Mouse (Mus musculus): Measurements from ENCODE around the gene Aip. TPM values are rescaled to one million over a fixed set of nuclear protein-coding genes. Genes with fewer than 3 reads are reported as not detected.

Gene Aip
- 76.9 and 77.9 TPM in 2 replicates for polyA plus RNA-seq (2015; fragmentation: Nextera tagmentation; extraction: Ambion mirVana)

DNA sequence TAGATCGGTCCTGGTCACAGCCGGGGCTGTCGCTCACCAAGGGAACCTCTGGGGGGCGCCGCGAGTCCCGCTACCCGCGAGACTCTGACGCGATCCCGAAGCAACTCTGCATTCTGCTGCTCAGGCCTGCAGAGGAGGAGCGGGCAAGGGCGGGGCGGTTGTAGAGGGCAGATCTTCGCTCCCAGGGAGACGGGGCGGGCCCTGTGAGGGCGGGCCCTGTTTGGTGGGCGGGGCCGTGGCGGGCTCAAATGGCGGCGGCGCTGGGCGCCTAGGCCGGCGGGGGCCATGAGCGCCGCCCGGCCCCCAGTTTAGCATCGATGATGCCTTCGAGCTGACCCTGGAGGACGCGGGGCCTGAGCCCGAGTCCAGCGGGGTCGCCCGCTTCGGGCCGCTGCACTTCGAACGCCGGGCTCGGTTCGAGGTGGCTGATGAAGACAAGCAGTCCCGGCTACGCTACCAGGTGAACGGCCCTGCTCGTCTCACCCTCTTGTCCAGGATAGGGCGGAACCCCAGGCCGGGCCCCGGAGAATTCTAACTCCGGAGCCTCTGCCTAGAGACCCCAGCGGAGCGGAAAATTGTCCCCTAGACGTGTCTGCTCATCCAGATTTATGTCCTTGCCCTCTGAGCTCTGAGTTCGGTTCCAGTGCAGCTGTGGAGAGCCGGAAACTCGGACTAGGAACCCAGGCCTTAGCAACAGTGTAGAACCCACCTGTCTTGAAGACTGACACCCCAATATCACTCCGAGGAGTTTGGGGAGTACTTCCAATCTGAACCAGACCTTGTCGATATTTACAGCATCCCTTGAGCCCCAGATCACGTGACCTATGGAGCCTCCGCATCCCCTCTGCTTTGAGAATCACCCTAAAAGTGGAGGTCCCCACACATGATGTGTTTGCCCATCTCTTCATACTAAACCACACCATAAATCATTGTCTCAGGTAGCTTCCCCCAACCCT, at the start of gene Aip:
TSS of gene Aip (minus strand) at position 118 of the 956 bp plus-strand sequence.

DNA sequence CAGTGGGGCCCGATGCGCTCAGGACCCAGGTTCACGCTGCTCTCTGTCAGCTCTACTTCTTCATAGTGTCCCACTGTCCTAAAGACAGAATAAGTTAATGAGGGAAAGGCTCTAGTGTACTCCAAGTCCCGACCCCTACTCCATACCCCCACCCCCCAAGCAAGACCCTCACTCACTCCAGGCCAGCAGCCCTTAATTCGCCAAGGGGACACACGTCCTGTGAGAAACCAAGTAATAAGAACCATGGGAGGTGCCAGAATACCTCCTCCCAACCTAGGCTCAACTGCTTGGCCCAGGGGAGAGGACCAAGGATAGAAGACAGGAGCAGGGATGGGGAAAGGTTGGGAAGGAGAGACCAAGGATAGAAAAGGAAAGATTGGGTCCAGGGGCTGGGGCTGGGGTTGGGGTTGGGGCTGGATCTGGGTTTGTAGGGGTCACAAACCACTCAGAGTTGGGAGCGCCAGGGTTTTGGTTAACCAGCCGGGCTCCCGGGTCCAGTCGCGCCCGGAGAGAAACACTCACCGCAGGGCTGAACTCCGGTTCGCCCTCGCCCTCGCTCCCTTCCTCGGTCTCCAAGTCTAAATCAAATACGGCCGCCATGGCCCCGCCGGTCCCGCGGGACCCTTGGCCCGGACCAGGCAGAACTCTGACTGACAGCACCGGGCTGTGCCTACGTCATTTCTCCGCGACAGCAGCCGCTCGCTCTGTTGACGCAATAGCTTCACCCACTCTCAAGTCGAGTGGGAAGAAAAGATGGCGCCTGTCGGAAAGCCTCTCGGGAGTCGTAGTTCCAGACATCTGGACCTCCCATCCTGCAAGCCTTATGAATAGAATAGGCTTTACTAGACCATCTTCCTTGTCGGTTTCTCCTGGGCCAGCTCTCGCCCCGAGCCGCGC, 37.2 kb upstream of the Aip start, which contains the start of gene Rps6kb2:
TSS of gene Rps6kb2 (minus strand) at position 709 of the 897 bp plus-strand sequence.

DNA sequence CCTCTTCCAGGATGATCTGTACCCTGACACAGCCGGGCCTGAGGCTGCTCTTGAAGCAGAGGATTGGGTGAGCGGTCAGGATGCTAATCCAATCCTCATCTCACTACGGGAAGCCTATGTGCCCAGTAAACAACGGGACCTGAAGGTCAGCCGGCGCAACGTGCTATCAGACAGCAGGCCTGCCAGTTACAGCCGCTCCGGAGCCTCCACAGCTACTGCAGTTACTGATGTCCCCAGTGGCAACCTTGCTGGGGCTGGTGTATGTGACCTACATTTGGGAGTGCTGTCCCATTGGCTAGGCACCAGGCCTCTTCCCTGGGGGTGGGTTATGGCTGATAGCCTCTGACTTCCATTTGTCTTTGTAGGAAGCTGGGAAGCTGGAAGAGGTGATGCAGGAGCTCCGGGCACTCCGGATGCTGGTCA, 27.6 kb upstream of the Aip start, which contains the start of gene Ptprcap:
TSS of gene Ptprcap (plus strand) at position 373 of the 423 bp plus-strand sequence.

DNA sequence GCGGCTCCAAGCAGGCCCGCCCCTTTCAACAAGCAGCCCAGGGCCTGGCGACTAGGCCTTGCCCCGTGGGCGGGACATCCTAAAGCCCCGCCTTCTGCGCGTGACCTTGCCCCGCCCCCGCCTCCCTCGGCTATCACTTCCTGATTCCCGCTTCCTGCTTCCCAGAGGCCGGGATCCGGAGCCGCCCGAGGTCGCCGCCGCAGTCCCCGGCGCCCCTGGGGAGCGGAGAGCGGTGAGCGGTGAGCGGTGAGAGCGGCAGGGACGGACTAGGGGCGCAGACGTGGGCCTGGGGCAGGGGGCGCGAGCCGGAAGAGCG, 22.8 kb upstream of the Aip start, which contains the start of gene Coro1b:
TSS of gene Coro1b (plus strand) at position 129 of the 316 bp plus-strand sequence.

GRCm38 (mm10) chr19:4143759-4144268, 18.2 kb upstream of the Aip start, which contains the start of gene Cabp4:
Gene Cabp4 (minus strand): TSS chr19:4144033.

GRCm38 (mm10) chr19:4139446-4139845, 13.8 kb upstream of the Aip start, which contains the start of gene Gpr152:
Gene Gpr152 (plus strand): TSS chr19:4139787.

DNA sequence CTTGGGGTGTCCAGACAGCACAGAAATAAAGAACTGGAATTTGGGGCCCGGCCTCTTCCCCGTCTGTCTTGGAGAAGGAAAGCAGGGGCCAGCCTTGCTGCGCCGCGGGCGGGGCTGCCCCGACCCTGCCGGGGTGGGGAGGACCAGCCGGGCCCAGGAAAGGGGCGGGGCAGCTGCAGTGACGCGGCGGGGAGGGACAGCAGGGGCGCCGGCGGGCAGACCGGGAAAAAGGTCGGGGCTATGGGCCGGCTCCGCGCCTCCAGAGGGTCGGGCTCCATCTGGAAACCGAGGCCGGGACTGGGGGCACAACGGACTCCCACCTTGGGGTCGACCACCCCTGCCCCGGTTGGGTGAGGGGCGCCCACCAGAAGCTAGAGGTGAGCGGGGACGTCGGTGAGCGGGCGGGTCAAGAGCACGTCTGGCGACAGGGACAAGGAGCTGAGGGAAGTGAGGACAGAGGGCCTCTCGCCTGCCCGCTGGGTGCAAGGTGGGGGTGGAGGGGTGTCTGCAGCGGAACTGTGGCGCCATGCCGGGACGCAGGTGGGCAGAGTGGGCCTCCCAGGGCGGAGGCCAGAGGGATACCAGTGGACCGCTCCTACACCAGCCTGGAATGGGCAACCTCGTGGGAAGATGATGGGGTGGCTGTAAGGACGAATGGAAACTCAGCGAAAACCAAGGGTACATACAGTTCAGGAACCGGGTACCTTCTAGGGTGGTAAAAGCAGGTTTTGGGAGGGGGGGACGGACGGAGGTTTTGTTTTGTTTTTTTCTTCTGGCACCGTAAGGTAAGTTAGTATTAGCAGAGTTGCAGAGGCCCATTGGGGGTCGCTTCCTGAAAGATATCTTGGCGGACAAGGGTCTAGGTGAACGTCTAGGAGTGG, 25.6 kb downstream of the Aip start, which contains the start of gene Pitpnm1:
TSS of gene Pitpnm1 (plus strand) at position 162 of the 881 bp plus-strand sequence.

DNA sequence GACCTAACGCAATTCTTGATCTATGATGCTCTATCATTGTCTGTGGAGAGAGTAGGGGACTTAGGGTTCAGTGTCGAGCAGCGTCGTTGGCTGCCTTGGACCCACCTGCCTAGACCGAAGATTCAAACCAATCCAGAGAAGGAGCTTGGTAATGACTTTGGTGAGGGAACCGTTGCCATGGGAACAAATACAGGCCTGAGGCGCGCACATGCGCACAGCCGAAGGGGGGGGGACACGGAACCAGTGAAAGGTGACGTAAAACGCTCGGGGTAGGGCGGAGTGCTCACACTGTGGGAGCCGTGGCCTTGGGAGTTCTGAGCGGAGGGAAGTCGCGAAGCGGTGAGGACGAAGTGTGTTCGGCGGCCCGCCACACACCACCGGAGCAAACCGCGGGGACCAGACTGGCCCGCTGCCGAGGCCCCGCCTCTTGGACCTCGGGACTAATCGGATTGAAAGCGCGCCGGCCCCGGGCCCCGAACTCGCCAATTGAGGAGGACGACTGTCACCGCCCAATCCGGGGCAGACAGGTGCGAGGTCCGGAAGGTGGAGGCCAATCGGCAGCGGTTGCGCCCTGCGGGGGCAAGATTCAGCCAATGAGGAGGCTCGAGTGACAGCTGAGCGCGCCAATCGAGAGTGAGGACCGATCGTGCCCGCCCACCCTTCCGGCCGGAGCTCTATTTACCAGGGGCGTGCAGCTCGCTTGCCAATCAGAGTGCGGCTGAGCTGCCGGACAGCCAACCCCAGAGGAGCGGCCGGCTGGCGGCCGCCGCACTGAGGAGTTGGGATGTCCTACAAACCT, 28.8 kb downstream of the Aip start, which contains the start of gene Cdk2ap2:
TSS of gene Cdk2ap2 (plus strand) at position 541 of the 799 bp plus-strand sequence.

GRCm38 (mm10) chr19:4081394-4081793, 44.3 kb downstream of the Aip start, which contains the start of gene Cabp2:
Gene Cabp2 (plus strand): TSS chr19:4081578.

Other genes starting within 250 kb of the Aip start
- 18.2 and 23.2 TPM in 2 replicates for gene Tcirg1, start 218.7 kb downstream of the Aip start, polyA plus RNA-seq (2015; fragmentation: Nextera tagmentation; extraction: Ambion mirVana)
- 279 and 309 TPM in 2 replicates for gene Ndufs8, start 213.1 kb downstream of the Aip start, polyA plus RNA-seq (2015; fragmentation: Nextera tagmentation; extraction: Ambion mirVana)
- gene Aldh3b1, start 196.1 kb downstream of the Aip start, polyA plus RNA-seq (2015; fragmentation: Nextera tagmentation; extraction: Ambion mirVana): 3.3 and 8.6 TPM in 2 replicates
- 21.7 and 32.0 TPM in 2 replicates for gene Unc93b1, start 190.7 kb downstream of the Aip start, polyA plus RNA-seq (2015; fragmentation: Nextera tagmentation; extraction: Ambion mirVana)
- 0.29 and 0.30 TPM in 2 replicates for gene Aldh3b3, start 167.2 kb downstream of the Aip start, polyA plus RNA-seq (2015; fragmentation: Nextera tagmentation; extraction: Ambion mirVana)
- gene Aldh3b2, start 153.5 kb downstream of the Aip start, polyA plus RNA-seq (2015; fragmentation: Nextera tagmentation; extraction: Ambion mirVana): 122 and 144 TPM in 2 replicates
- gene Acy3, start 139.3 kb downstream of the Aip start, polyA plus RNA-seq (2015; fragmentation: Nextera tagmentation; extraction: Ambion mirVana): 6.1 and 7.0 TPM in 2 replicates
- 0.11 TPM in 1 of 2 replicates, not detected in the other for gene Tbx10, start 133.1 kb downstream of the Aip start, polyA plus RNA-seq (2015; fragmentation: Nextera tagmentation; extraction: Ambion mirVana)
- gene Nudt8, start 125.3 kb downstream of the Aip start, polyA plus RNA-seq (2015; fragmentation: Nextera tagmentation; extraction: Ambion mirVana): 29.1 and 36.0 TPM in 2 replicates
- gene Gm49405, start 125.2 kb downstream of the Aip start, polyA plus RNA-seq (2015; fragmentation: Nextera tagmentation; extraction: Ambion mirVana): 0.82 and 1.3 TPM in 2 replicates
- 1.5 and 2.1 TPM in 2 replicates for gene Doc2g, start 122.5 kb downstream of the Aip start, polyA plus RNA-seq (2015; fragmentation: Nextera tagmentation; extraction: Ambion mirVana)
- gene Ndufv1, start 113.1 kb downstream of the Aip start, polyA plus RNA-seq (2015; fragmentation: Nextera tagmentation; extraction: Ambion mirVana): 170 and 175 TPM in 2 replicates
- gene Gstp1, start 87.9 kb downstream of the Aip start, polyA plus RNA-seq (2015; fragmentation: Nextera tagmentation; extraction: Ambion mirVana): 432 and 441 TPM in 2 replicates
- gene Gstp2, start 79.8 kb downstream of the Aip start, polyA plus RNA-seq (2015; fragmentation: Nextera tagmentation; extraction: Ambion mirVana): 21.6 and 25.1 TPM in 2 replicates
- gene Gstp3, start 66.3 kb downstream of the Aip start, polyA plus RNA-seq (2015; fragmentation: Nextera tagmentation; extraction: Ambion mirVana): 0.33 and 0.52 TPM in 2 replicates
- gene Cabp2, start 44.3 kb downstream of the Aip start, polyA plus RNA-seq (2015; fragmentation: Nextera tagmentation; extraction: Ambion mirVana): not detected in 2 replicates
- gene Cdk2ap2, start 28.7 kb downstream of the Aip start, polyA plus RNA-seq (2015; fragmentation: Nextera tagmentation; extraction: Ambion mirVana): 75.9 and 93.8 TPM in 2 replicates
- gene Pitpnm1, start 25.9 kb downstream of the Aip start, polyA plus RNA-seq (2015; fragmentation: Nextera tagmentation; extraction: Ambion mirVana): 10.2 and 13.2 TPM in 2 replicates
- not detected in 2 replicates for gene Gpr152, start 13.9 kb upstream of the Aip start, polyA plus RNA-seq (2015; fragmentation: Nextera tagmentation; extraction: Ambion mirVana)
- 0.28 and 0.41 TPM in 2 replicates for gene Cabp4, start 18.2 kb upstream of the Aip start, polyA plus RNA-seq (2015; fragmentation: Nextera tagmentation; extraction: Ambion mirVana)
- gene Coro1b, start 22.8 kb upstream of the Aip start, polyA plus RNA-seq (2015; fragmentation: Nextera tagmentation; extraction: Ambion mirVana): 130 and 133 TPM in 2 replicates
- 0.54 and 0.65 TPM in 2 replicates for gene Ptprcap, start 27.7 kb upstream of the Aip start, polyA plus RNA-seq (2015; fragmentation: Nextera tagmentation; extraction: Ambion mirVana)
- gene Rps6kb2, start 37.5 kb upstream of the Aip start, polyA plus RNA-seq (2015; fragmentation: Nextera tagmentation; extraction: Ambion mirVana): 28.6 and 31.4 TPM in 2 replicates
- gene Carns1, start 49.6 kb upstream of the Aip start, polyA plus RNA-seq (2015; fragmentation: Nextera tagmentation; extraction: Ambion mirVana): 5.8 and 7.8 TPM in 2 replicates
- 1.3 and 1.5 TPM in 2 replicates for gene Tbc1d10c, start 65.4 kb upstream of the Aip start, polyA plus RNA-seq (2015; fragmentation: Nextera tagmentation; extraction: Ambion mirVana)
- 476 and 486 TPM in 2 replicates for gene Ppp1ca, start 66.2 kb upstream of the Aip start, polyA plus RNA-seq (2015; fragmentation: Nextera tagmentation; extraction: Ambion mirVana)
- 12.6 and 15.8 TPM in 2 replicates for gene Rad9a, start 75.8 kb upstream of the Aip start, polyA plus RNA-seq (2015; fragmentation: Nextera tagmentation; extraction: Ambion mirVana)
- gene Clcf1, start 88.4 kb upstream of the Aip start, polyA plus RNA-seq (2015; fragmentation: Nextera tagmentation; extraction: Ambion mirVana): 1.8 TPM in 2 replicates
- not detected in 2 replicates for gene AC109138.7, start 88.5 kb upstream of the Aip start, polyA plus RNA-seq (2015; fragmentation: Nextera tagmentation; extraction: Ambion mirVana)
- 44.5 and 63.8 TPM in 2 replicates for gene Pold4, start 106.0 kb upstream of the Aip start, polyA plus RNA-seq (2015; fragmentation: Nextera tagmentation; extraction: Ambion mirVana)
- gene Ssh3, start 143.3 kb upstream of the Aip start, polyA plus RNA-seq (2015; fragmentation: Nextera tagmentation; extraction: Ambion mirVana): 19.2 and 19.3 TPM in 2 replicates
- 7.9 and 8.3 TPM in 2 replicates for gene Ankrd13d, start 157.3 kb upstream of the Aip start, polyA plus RNA-seq (2015; fragmentation: Nextera tagmentation; extraction: Ambion mirVana)
- gene Grk2, start 180.4 kb upstream of the Aip start, polyA plus RNA-seq (2015; fragmentation: Nextera tagmentation; extraction: Ambion mirVana): 12.7 and 15.0 TPM in 2 replicates

All from urinary bladder, postnatal 0 days (tissue).